Mouse (Mus musculus) skeletal muscle tissue, postnatal 0 days (tissue): ENCODE data around the gene Arhgap33. TPM values are rescaled to one million over a fixed set of nuclear protein-coding genes. Genes with fewer than 3 reads are reported as not detected.

Source experiments
- microRNA-seq, 2 experiments: library from miRNA; unstranded; fragments of <30 nt; microRNA quantifications; one replicate each; pipeline ENCODE4; 2016
- polyA plus RNA-seq: library from polyadenylated mRNA; unstranded; fragments of >200 nt; fragmentation: Nextera tagmentation; extraction: Ambion mirVana; gene quantifications from 2 replicates; pipeline ENCODE4 v1.2.1, GENCODE M21; 2015

Gene Arhgap33
- polyA plus RNA-seq, result 1.6 and 1.7 TPM in 2 replicates

GRCm38 (mm10) chr7:30534633-30535577, at the start of gene Arhgap33:
Gene Arhgap33 (minus strand): TSS chr7:30535060.

GRCm38 (mm10) chr7:30564970-30565571, 30.2 kb upstream of the Arhgap33 start, which contains the start of gene Igflr1:
Gene Igflr1 (plus strand): TSS chr7:30565427.

GRCm38 (mm10) chr7:30563117-30563905, 28.5 kb upstream of the Arhgap33 start, which contains the start of the genes U2af1l4, Gm49396 and Psenen:
Gene U2af1l4 (plus strand): TSS chr7:30563301.
Gene Gm49396 (plus strand): TSS chr7:30563344.
Gene Psenen (minus strand): TSS chr7:30563627.

GRCm38 (mm10) chr7:30559443-30559954, 24.6 kb upstream of the Arhgap33 start, which contains the start of gene Lin37:
Gene Lin37 (minus strand): TSS chr7:30559838.

GRCm38 (mm10) chr7:30552102-30553020, 17.5 kb upstream of the Arhgap33 start, which contains the start of the genes Hspb6 and Proser3:
Gene Hspb6 (plus strand): TSS chr7:30552178.
Gene Proser3 (minus strand): TSS chr7:30552299.

GRCm38 (mm10) chr7:30493401-30493931, 41.4 kb downstream of the Arhgap33 start, which contains the start of gene Prodh2:
Gene Prodh2 (plus strand): TSS chr7:30493622.

Small RNA genes lying within 50 kb of the gene (microRNA-seq; reads per million reads assigned to microRNA genes)
- gene Gm38670, result 1.2 to 1.3 reads per million in 2 experiments

Other genes with a start within 250 kb of the Arhgap33 start
- gene Clip3, start 243.3 kb downstream of the Arhgap33 start, polyA plus RNA-seq, result 10.4 and 11.7 TPM in 2 replicates
- gene Alkbh6, start 226.3 kb downstream of the Arhgap33 start, polyA plus RNA-seq, result 47.9 and 48.6 TPM in 2 replicates
- 4.4 and 5.0 TPM in 2 replicates for gene Syne4, start 220.3 kb downstream of the Arhgap33 start, polyA plus RNA-seq
- gene E130208F15Rik, start 213.3 kb downstream of the Arhgap33 start, polyA plus RNA-seq, result 1.6 TPM in 1 of 2 replicates, not detected in the other
- 19.2 and 19.3 TPM in 2 replicates for gene Sdhaf1, start 211.2 kb downstream of the Arhgap33 start, polyA plus RNA-seq
- gene Lrfn3, start 172.3 kb downstream of the Arhgap33 start, polyA plus RNA-seq, result 1.1 TPM in 2 replicates
- 68.8 and 91.3 TPM in 2 replicates for gene Tyrobp, start 121.3 kb downstream of the Arhgap33 start, polyA plus RNA-seq
- gene Hcst, start 115.2 kb downstream of the Arhgap33 start, polyA plus RNA-seq, result 2.9 and 3.6 TPM in 2 replicates
- 0.27 and 0.44 TPM in 2 replicates for gene Nfkbid, start 113.3 kb downstream of the Arhgap33 start, polyA plus RNA-seq
- 2.2 and 2.6 TPM in 2 replicates for gene Aplp1, start 89.5 kb downstream of the Arhgap33 start, polyA plus RNA-seq
- gene Kirrel2, start 77.4 kb downstream of the Arhgap33 start, polyA plus RNA-seq, result 0.09 and 0.23 TPM in 2 replicates
- gene Nphs1, start 76.7 kb downstream of the Arhgap33 start, polyA plus RNA-seq, result 0.10 TPM in 1 of 2 replicates, not detected in the other
- gene Prodh2, start 41.4 kb downstream of the Arhgap33 start, polyA plus RNA-seq, result 0.07 TPM in 1 of 2 replicates, not detected in the other
- gene Hspb6, start 17.1 kb upstream of the Arhgap33 start, polyA plus RNA-seq, result 249 and 337 TPM in 2 replicates
- 3.3 TPM in 2 replicates for gene Proser3, start 17.2 kb upstream of the Arhgap33 start, polyA plus RNA-seq
- 27.5 and 27.9 TPM in 2 replicates for gene Lin37, start 24.8 kb upstream of the Arhgap33 start, polyA plus RNA-seq
- 84.5 and 85.4 TPM in 2 replicates for gene U2af1l4, start 28.2 kb upstream of the Arhgap33 start, polyA plus RNA-seq
- gene Gm49396, start 28.3 kb upstream of the Arhgap33 start, polyA plus RNA-seq, result 3.2 and 3.3 TPM in 2 replicates
- 120 and 135 TPM in 2 replicates for gene Psenen, start 28.6 kb upstream of the Arhgap33 start, polyA plus RNA-seq
- 0.66 and 1.7 TPM in 2 replicates for gene Igflr1, start 30.4 kb upstream of the Arhgap33 start, polyA plus RNA-seq
- gene Kmt2b, start 53.7 kb upstream of the Arhgap33 start, polyA plus RNA-seq, result 3.0 and 3.9 TPM in 2 replicates
- gene Zbtb32, start 63.8 kb upstream of the Arhgap33 start, polyA plus RNA-seq, result 0.10 and 0.15 TPM in 2 replicates
- gene Upk1a, start 77.8 kb upstream of the Arhgap33 start, polyA plus RNA-seq, result 0.39 and 0.53 TPM in 2 replicates
- gene Cox6b1, start 91.1 kb upstream of the Arhgap33 start, polyA plus RNA-seq, result 1,910 and 2,111 TPM in 2 replicates
- gene Etv2, start 100.8 kb upstream of the Arhgap33 start, polyA plus RNA-seq, result not detected in 2 replicates
- gene Rbm42, start 115.3 kb upstream of the Arhgap33 start, polyA plus RNA-seq, result 65.4 and 67.4 TPM in 2 replicates
- gene Haus5, start 129.9 kb upstream of the Arhgap33 start, polyA plus RNA-seq, result 7.5 and 9.5 TPM in 2 replicates
- gene Pmis2, start 136.5 kb upstream of the Arhgap33 start, polyA plus RNA-seq, result not detected in 2 replicates
- gene 2200002J24Rik, start 163.9 kb upstream of the Arhgap33 start, polyA plus RNA-seq, result 0.33 TPM in 1 of 2 replicates, not detected in the other
- gene Atp4a, start 177.1 kb upstream of the Arhgap33 start, polyA plus RNA-seq, result 0.15 and 0.22 TPM in 2 replicates
- gene Tmem147, start 194.5 kb upstream of the Arhgap33 start, polyA plus RNA-seq, result 227 and 250 TPM in 2 replicates
- 0.21 TPM in 1 of 2 replicates, not detected in the other for gene Gapdhs, start 208.6 kb upstream of the Arhgap33 start, polyA plus RNA-seq
- gene Sbsn, start 216.4 kb upstream of the Arhgap33 start, polyA plus RNA-seq, result 0.45 and 25.6 TPM in 2 replicates
- 0.51 and 65.3 TPM in 2 replicates for gene Dmkn, start 228.7 kb upstream of the Arhgap33 start, polyA plus RNA-seq